Mouse (Mus musculus) CH12.LX (cell line): ENCODE results near the gene Nt5c2. TPM values are rescaled to one million over a fixed set of nuclear protein-coding genes. Genes with fewer than 3 reads are reported as not detected.
A peak's percentile ranks its signal among the peaks of the same experiment; 100 is the strongest.

Experiments used
- DNase-seq: peaks from one replicate; pipeline ENCODE4 v3.0.0-alpha.2; 2013; ENCODE audit errors: extremely low read depth
- H3K27ac ChIP-seq: 2 replicates; pipeline ENCODE4 v1.5.1; 2012; ENCODE audit warnings: low read depth, mild to moderate bottlenecking, control low read depth, moderate library complexity; ENCODE audit not compliant: insufficient read depth
- H3K27me3 ChIP-seq: replicated peaks from 2 replicates; pipeline ENCODE3; 2012; ENCODE audit warnings: inconsistent platforms
- H3K36me3 ChIP-seq, 2 experiments: replicated peaks in 1 of 2; 2 replicates each; pipeline versions ENCODE3 to v1.6.1; 2012; ENCODE audit warnings: inconsistent platforms in 1 of 2, low read length in 1 of 2, mild to moderate bottlenecking in 1 of 2, mixed read lengths in 1 of 2, moderate library complexity in 1 of 2; ENCODE audit not compliant: control insufficient read depth in 1 of 2, insufficient read depth in 1 of 2
- H3K4me1 ChIP-seq, 2 experiments: 2 replicates each; pipeline ENCODE4 v1.6.1; 2012; ENCODE audit warnings: inconsistent platforms in 1 of 2, moderate library complexity in 1 of 2; ENCODE audit not compliant: insufficient read depth in 2 of 2, control insufficient read depth in 1 of 2
- H3K4me2 ChIP-seq: 2 replicates; pipeline ENCODE4 v1.6.1; 2012; ENCODE audit warnings: low read depth, mild to moderate bottlenecking, control low read depth; ENCODE audit not compliant: poor library complexity, insufficient read depth, severe bottlenecking
- H3K4me3 ChIP-seq, 3 experiments: fragments of 150-350 bp in 1 of 3; sonication (generic) in 1 of 3; replicated peaks in 1 of 3; 2 replicates each; pipeline versions ENCODE3 to v1.5.1; 2011 to 2012; ENCODE audit warnings: low read depth in 2 of 3, low read length in 2 of 3, mild to moderate bottlenecking in 2 of 3, moderate library complexity in 2 of 3, control low read depth in 1 of 3, improper control_type of control experiment in 1 of 3, inconsistent platforms in 1 of 3, mixed read lengths in 1 of 3; ENCODE audit not compliant: poor library complexity in 1 of 3
- H3K79me2 ChIP-seq: replicated peaks from 2 replicates; pipeline ENCODE4 v1.6.1; 2012; ENCODE audit warnings: mild to moderate bottlenecking, moderate library complexity; ENCODE audit not compliant: control insufficient read depth, poor library complexity, insufficient read depth, severe bottlenecking; ENCODE audit errors: extremely low read depth
- H3K9ac ChIP-seq: 2 replicates; pipeline ENCODE4 v1.6.1; 2012; ENCODE audit warnings: low read depth, mild to moderate bottlenecking, control low read depth, moderate library complexity; ENCODE audit not compliant: insufficient read depth
- H3K9me3 ChIP-seq: replicated peaks from 2 replicates; pipeline ENCODE3; 2012; ENCODE audit warnings: low read length, inconsistent platforms, mixed read lengths
- BHLHE40 ChIP-seq: IDR thresholded peaks from 2 replicates; pipeline ENCODE4 v1.6.1; 2011; ENCODE audit warnings: mild to moderate bottlenecking, low read depth, low read length, improper control_type of control experiment
- CHD1 ChIP-seq: IDR thresholded peaks from 2 replicates; pipeline ENCODE4 v1.6.1; 2012; ENCODE audit warnings: low read depth, low read length, improper control_type of control experiment, inconsistent platforms
- CHD2 ChIP-seq: IDR thresholded peaks from 2 replicates; pipeline ENCODE4 v1.6.1; 2011; ENCODE audit warnings: low read length, improper control_type of control experiment
- CTCF ChIP-seq, 2 experiments: IDR thresholded peaks in 1 of 2; conservative IDR thresholded peaks in 1 of 2; 2 replicates each; pipeline ENCODE4 v1.5.1; 2011 to 2012; ENCODE audit warnings: low read depth in 2 of 2, low read length in 2 of 2, improper control_type of control experiment in 1 of 2, inconsistent platforms in 1 of 2, mild to moderate bottlenecking in 1 of 2, moderate library complexity in 1 of 2
- EP300 ChIP-seq: IDR thresholded peaks from 2 replicates; pipeline ENCODE4 v1.6.1; 2011; ENCODE audit warnings: low read length, improper control_type of control experiment
- ETS1 ChIP-seq: conservative IDR thresholded peaks from 2 replicates; pipeline ENCODE4 v1.6.1; 2012; ENCODE audit warnings: low read depth, mild to moderate bottlenecking, inconsistent platforms, low read length, improper control_type of control experiment, moderate library complexity
- IRF4 ChIP-seq: IDR thresholded peaks from 2 replicates; pipeline ENCODE4 v1.6.1; 2014; ENCODE audit warnings: low read depth, mild to moderate bottlenecking, inconsistent platforms, low read length, improper control_type of control experiment
- JUND ChIP-seq: conservative IDR thresholded peaks from 2 replicates; pipeline ENCODE4 v1.6.1; 2011; ENCODE audit warnings: low read depth, low read length, improper control_type of control experiment
- KAT2A ChIP-seq: IDR thresholded peaks from 2 replicates; pipeline ENCODE4 v1.6.1; 2012; ENCODE audit warnings: low read length, improper control_type of control experiment, inconsistent platforms; ENCODE audit not compliant: insufficient replicate concordance
- MAFK ChIP-seq: IDR thresholded peaks from 2 replicates; pipeline ENCODE4 v1.6.1; 2011; ENCODE audit warnings: low read length, improper control_type of control experiment; ENCODE audit not compliant: insufficient replicate concordance
- MAX ChIP-seq: IDR thresholded peaks from 2 replicates; pipeline ENCODE4 v1.6.1; 2011; ENCODE audit warnings: low read length, improper control_type of control experiment
- MAZ ChIP-seq: IDR thresholded peaks from 2 replicates; pipeline ENCODE4 v1.6.1; 2012; ENCODE audit warnings: low read depth, mild to moderate bottlenecking, inconsistent platforms, low read length, improper control_type of control experiment, moderate library complexity
- MEF2A ChIP-seq: IDR thresholded peaks from 2 replicates; pipeline ENCODE4 v1.6.1; 2014; ENCODE audit warnings: low read depth, mild to moderate bottlenecking, inconsistent platforms, low read length, improper control_type of control experiment, borderline replicate concordance
- NRF1 ChIP-seq: IDR thresholded peaks from 2 replicates; pipeline ENCODE4 v1.6.1; 2014; ENCODE audit warnings: low read depth, mild to moderate bottlenecking, inconsistent platforms, low read length, improper control_type of control experiment, moderate library complexity
- PAX5 ChIP-seq: IDR thresholded peaks from 2 replicates; pipeline ENCODE4 v1.6.1; 2012; ENCODE audit warnings: low read length, inconsistent platforms, mixed read lengths
- POLR2A ChIP-seq: IDR thresholded peaks from 2 replicates; pipeline ENCODE4 v1.6.1; 2011; ENCODE audit warnings: low read depth, mild to moderate bottlenecking, improper control_type of control experiment, low read length
- RAD21 ChIP-seq: IDR thresholded peaks from 2 replicates; pipeline ENCODE4 v1.6.1; 2011; ENCODE audit warnings: low read depth, mild to moderate bottlenecking, low read length, improper control_type of control experiment, moderate library complexity
- SMC3 ChIP-seq: IDR thresholded peaks from 2 replicates; pipeline ENCODE4 v1.6.1; 2011; ENCODE audit warnings: low read depth, low read length, improper control_type of control experiment
- TBP ChIP-seq: conservative IDR thresholded peaks from 2 replicates; pipeline ENCODE4 v1.6.1; 2011; ENCODE audit warnings: low read depth, low read length, improper control_type of control experiment
- TCF12 ChIP-seq: IDR thresholded peaks from 2 replicates; pipeline ENCODE4 v1.6.1; 2014; ENCODE audit warnings: low read depth, mild to moderate bottlenecking, inconsistent platforms, low read length, improper control_type of control experiment
- UBTF ChIP-seq: IDR thresholded peaks from 2 replicates; pipeline ENCODE4 v1.6.1; 2012; ENCODE audit warnings: low read depth, mild to moderate bottlenecking, inconsistent platforms, low read length, improper control_type of control experiment, moderate library complexity
- USF1 ChIP-seq: IDR thresholded peaks from 2 replicates; pipeline ENCODE4 v1.6.1; 2014; ENCODE audit warnings: low read depth, mild to moderate bottlenecking, inconsistent platforms, low read length, improper control_type of control experiment
- USF2 ChIP-seq: conservative IDR thresholded peaks from 2 replicates; pipeline ENCODE4 v1.6.1; 2011; ENCODE audit warnings: low read depth, low read length, improper control_type of control experiment
- ZNF384 ChIP-seq: IDR thresholded peaks from 2 replicates; pipeline ENCODE4 v1.6.1; 2012; ENCODE audit warnings: low read depth, low read length, improper control_type of control experiment, inconsistent platforms
- dilution Hi-C: fragments of 300-500 bp; cut with MboI; formaldehyde crosslinking; loops from 2 replicates; pipeline ENCODE4 v1.14.3; 2020; ENCODE audit warnings: low sequenced_read_pairs; ENCODE audit not compliant: extremely low pct_unique_long_range_greater_than_20kb, extremely low pct_ligation_motif_present
- in situ Hi-C: fragments of 300-500 bp; cut with MboI; formaldehyde crosslinking; loops from 3 replicates; pipeline ENCODE4 v1.14.3; 2019; ENCODE audit warnings: low sequenced_read_pairs, low pct_ligation_motif_present, low pct_unique_long_range_greater_than_20kb, mixed read lengths
- polyA plus RNA-seq: library from polyadenylated mRNA; unstranded; fragments of >175 nt; gene quantifications from 2 replicates; pipeline ENCODE4 v1.2.1, GENCODE M21; 2012; ENCODE audit warnings: low read depth; ENCODE audit not compliant: insufficient read length
- total RNA-seq, 2 experiments: library from RNA; depleted of rRNA; stranded (reverse); fragments of 300-350 nt in 1 of 2; fragments of >200 nt in 1 of 2; gene quantifications; 2 replicates each; pipeline ENCODE4 v1.2.3; 2012 to 2014

The Nt5c2 gene
- total and polyA plus RNA-seq, 3 experiments = 15.1 to 62.9 (median 21.1) TPM

DNA sequence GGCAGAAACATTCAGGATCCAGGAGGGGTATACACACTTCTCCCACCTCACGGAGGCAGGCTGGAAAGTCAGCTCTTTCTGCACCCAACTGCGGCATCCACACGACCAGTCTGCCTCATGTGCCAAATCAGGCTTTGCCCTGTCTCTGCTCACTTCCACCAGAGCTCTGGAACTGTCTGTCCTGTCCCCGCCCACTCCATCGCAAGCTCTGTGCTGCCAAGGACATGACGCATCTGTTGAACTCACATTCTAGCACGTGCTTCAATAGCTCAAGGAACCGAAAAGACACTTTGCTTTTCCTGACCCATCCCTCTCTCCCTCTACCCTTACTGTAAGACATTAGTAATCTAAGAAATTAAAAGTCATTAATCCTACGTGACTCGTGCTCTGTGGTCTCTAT lies 10.0 kb upstream of the Nt5c2 start:
- dilution Hi-C loops = no loop called here
- Histone ChIP-seq H3K36me3 (no peaks in the 10 kb centered on the region), H3K4me3 (no peak overlapping the region), H3K9me3 (no peaks in the 10 kb centered on the region), H3K4me2 (no peak overlapping the region), H3K27me3 (no peaks in the 10 kb centered on the region), H3K27ac (no peak overlapping the region), H3K9ac (no peak overlapping the region), H3K4me1 (peaks cover 7 to 16% of the 10 kb centered on the region in 2 experiments; a peak in 3 of 4 replicates), H3K79me2 (no peaks in the 10 kb centered on the region)
- in situ Hi-C loops = no loop called here
- DNase-seq = no peak
- TF ChIP-seq TCF12 (no peak), BHLHE40 (peak; percentile 56), IRF4 (no peak), RAD21 (no peak), MAFK (no peak), TBP (no peak), CHD1 (no peak)

DNA sequence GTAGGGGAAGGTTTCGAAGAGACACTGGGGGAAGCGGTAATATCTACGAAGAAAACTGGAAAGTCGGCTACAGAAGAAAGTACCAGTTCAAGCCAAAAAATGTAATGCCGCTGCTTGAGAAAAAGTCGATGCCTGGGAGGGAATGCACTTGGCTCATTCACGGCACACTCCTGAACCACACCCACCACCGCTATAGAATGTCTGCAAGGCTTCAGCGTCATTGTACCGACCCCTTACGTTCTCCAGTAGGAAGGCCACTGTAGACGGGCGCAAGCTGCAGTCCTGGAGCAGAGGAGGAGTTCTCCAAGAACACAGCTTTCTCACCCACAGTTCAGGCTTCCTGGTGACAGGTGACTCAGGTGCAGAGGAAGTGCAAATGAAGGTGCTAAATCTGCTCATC lies 8.6 kb upstream of the Nt5c2 start:
- no peak overlapping the region for H3K4me3 ChIP-seq
- H3K27me3 ChIP-seq = no peaks in the 10 kb centered on the region
- no peak overlapping the region for H3K4me2 ChIP-seq
- in situ Hi-C loops (no loop called here), dilution Hi-C loops (no loop called here)
- no peak for DNase-seq
- no peaks in the 10 kb centered on the region for H3K9me3 ChIP-seq
- no peak for TF ChIP-seq KAT2A
- TF ChIP-seq RAD21 = no peak
- no peak for TF ChIP-seq POLR2A
- TF ChIP-seq USF1 = no peak
- H3K79me2 ChIP-seq = no peaks in the 10 kb centered on the region
- H3K9ac ChIP-seq = no peak overlapping the region
- H3K36me3 ChIP-seq = no peaks in the 10 kb centered on the region
- H3K27ac ChIP-seq = no peak overlapping the region
- peaks cover 7 to 16% of the 10 kb centered on the region in 2 experiments; a peak in 3 of 4 replicates for H3K4me1 ChIP-seq

DNA sequence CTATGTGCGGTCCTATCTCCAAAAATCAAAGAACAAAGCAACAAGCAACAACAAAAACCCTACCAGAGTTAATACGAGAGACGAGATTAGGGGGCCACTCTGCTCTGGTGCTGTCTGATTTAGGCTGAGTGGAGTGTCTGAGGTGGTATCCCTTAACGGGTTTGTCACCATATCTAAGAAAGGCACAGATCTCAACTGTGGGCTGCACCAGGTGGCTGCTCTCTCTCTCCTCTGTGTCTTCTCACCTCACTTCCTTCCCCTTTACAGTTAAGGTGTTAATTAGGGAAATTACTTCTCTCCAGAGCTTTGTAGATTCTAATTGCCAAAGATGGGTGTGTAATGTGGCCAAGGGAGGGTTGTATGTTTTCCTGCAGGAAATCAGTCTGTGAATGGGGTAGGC lies 7.8 kb upstream of the Nt5c2 start:
- no peak for DNase-seq
- Histone ChIP-seq H3K79me2 (no peaks in the 10 kb centered on the region), H3K9ac (no peak overlapping the region), H3K4me2 (no peak overlapping the region), H3K4me3 (no peak overlapping the region), H3K9me3 (no peaks in the 10 kb centered on the region), H3K36me3 (no peaks in the 10 kb centered on the region), H3K27ac (no peak overlapping the region), H3K4me1 (peaks cover 7 to 16% of the 10 kb centered on the region in 2 experiments; a peak in 3 of 4 replicates), H3K27me3 (no peaks in the 10 kb centered on the region)
- dilution Hi-C loops (no loop called here), in situ Hi-C loops (no loop called here)
- TF ChIP-seq PAX5 (no peak), NRF1 (no peak), ETS1 (no peak), CHD1 (no peak), CTCF (conservative IDR thresholded peaks at IDR 0.05 in 1 of 2, IDR thresholded peaks at IDR 0.05 in 1 of 2; ENCODE audit: low read depth in 2 of 2, low read length in 2 of 2) (no peak), KAT2A (no peak), MAFK (no peak), USF2 (no peak), MAX (no peak), USF1 (no peak), MEF2A (no peak), MAZ (no peak), ZNF384 (no peak), CHD2 (no peak), UBTF (no peak), JUND (no peak), EP300 (no peak), SMC3 (no peak)
